Mouse (Mus musculus) thymus, postnatal 0 days (tissue): ENCODE measurements around the gene Mrpl22. TPM values are rescaled to one million over a fixed set of nuclear protein-coding genes. Genes with fewer than 3 reads are reported as not detected.
"Not testable (repeated sequence)": the region's sequence is repeated elsewhere in the genome, so short reads cannot be mapped to it uniquely, and the experiment has no call there.

ENCODE experiments used
- DNase-seq: peaks from one replicate; pipeline ENCODE4 v3.0.0-alpha.2; 2015; ENCODE audit warnings: low spot score
- polyA plus RNA-seq: library from polyadenylated mRNA; unstranded; fragments of >200 nt; fragmentation: Nextera tagmentation; extraction: Ambion mirVana; gene quantifications from 2 replicates; pipeline ENCODE4 v1.2.1, GENCODE M21; 2015

Mrpl22 gene
- polyA plus RNA-seq, 1 experiment from 2014 or later: 139 TPM

- not testable (repeated sequence) for DNase-seq
These were observed 8.5 kb downstream of the Mrpl22 start for GRCm38 (mm10) chr11:58179986-58180385.

GRCm38 (mm10) chr11:58180756-58181155 lies 9.3 kb downstream of the Mrpl22 start:
- DNase-seq: no peak

GRCm38 (mm10) chr11:58183579-58183978 lies 12.1 kb downstream of the Mrpl22 start:
- no peak for DNase-seq

GRCm38 (mm10) chr11:58189675-58190074 lies 18.2 kb downstream of the Mrpl22 start:
- DNase-seq: no peak

- no peak for DNase-seq
These were observed 21.9 kb downstream of the Mrpl22 start for GRCm38 (mm10) chr11:58193326-58193725.

- DNase-seq: no peak
These were observed 22.5 kb downstream of the Mrpl22 start for GRCm38 (mm10) chr11:58193860-58194520.

GRCm38 (mm10) chr11:58198663-58199062 lies 27.2 kb downstream of the Mrpl22 start:
- no peak for DNase-seq

- DNase-seq: peak; percentile 83
These were observed 28.0 kb downstream of the Mrpl22 start, which contains the start of the genes Igtp and Irgm2 for GRCm38 (mm10) chr11:58199229-58200037. Gene Igtp, plus strand, starts transcription at chr11:58199556. Gene Irgm2, plus strand, starts transcription at chr11:58199618.

- no peak for DNase-seq
These were observed 28.8 kb downstream of the Mrpl22 start for GRCm38 (mm10) chr11:58200226-58200625.

GRCm38 (mm10) chr11:58201052-58201451 lies 29.6 kb downstream of the Mrpl22 start:
- peak; percentile 44 for DNase-seq

- peak; percentile 53 for DNase-seq
These were observed 38.9 kb downstream of the Mrpl22 start for GRCm38 (mm10) chr11:58210321-58210886.

GRCm38 (mm10) chr11:58211062-58211681 lies 39.7 kb downstream of the Mrpl22 start:
- peak; percentile 29 for DNase-seq

- DNase-seq: peak; percentile 55
These were observed 40.2 kb downstream of the Mrpl22 start for GRCm38 (mm10) chr11:58211682-58212067.

- no peak for DNase-seq
These were observed 42.3 kb downstream of the Mrpl22 start for GRCm38 (mm10) chr11:58213673-58214342.

GRCm38 (mm10) chr11:58214391-58215048 lies 43.1 kb downstream of the Mrpl22 start:
- DNase-seq: peak; percentile 79

GRCm38 (mm10) chr11:58215049-58215430 lies 43.6 kb downstream of the Mrpl22 start:
- not testable (repeated sequence) for DNase-seq

GRCm38 (mm10) chr11:58215814-58216213 lies 44.4 kb downstream of the Mrpl22 start:
- no peak for DNase-seq

- no peak for DNase-seq
These were observed 45.4 kb downstream of the Mrpl22 start for GRCm38 (mm10) chr11:58216823-58217222.

GRCm38 (mm10) chr11:58223751-58224150 lies 52.3 kb downstream of the Mrpl22 start:
- peak; percentile 52 for DNase-seq

- DNase-seq: peak; percentile 65
These were observed 52.9 kb downstream of the Mrpl22 start for GRCm38 (mm10) chr11:58224313-58224712.

- not testable (repeated sequence) for DNase-seq
These were observed 53.4 kb downstream of the Mrpl22 start for GRCm38 (mm10) chr11:58224872-58225271.
